In genomic region chr2:29407764-29408163, GRCm38 (mm10) we compare ENCODE assay signal across 16 mouse cellular contexts.
A peak's percentile ranks its signal among the peaks of the same experiment; 100 is the strongest.
DNase-seq lines count a peak whose midpoint lies in the region; ATAC-seq and TF ChIP-seq lines count a peak whose summit lies in the region.
"Had no signal": no experiment of that assay in that cellular context is flagged by ENCODE, and none has a peak within 500 bp of the region (broad histone marks: within the 10 kb centered on the region; RNA-seq: fewer than 3 reads in every experiment).

No protein-coding gene starts in this region.

- no peak overlapping the region for H3K4me2 ChIP-seq in forebrain, embryonic 13.5 days
- H3K4me2 ChIP-seq in intestine, postnatal 0 days (replicated peaks; ENCODE audit: low read depth), result no peak overlapping the region
- no peak overlapping the region for H3K4me2 ChIP-seq in midbrain, embryonic 14.5 days (ENCODE audit: low read length)
- H3K4me2 ChIP-seq: liver, embryonic 13.5 days; neural tube, embryonic 12.5 days had no signal

- no peak overlapping the region for H3K9ac ChIP-seq in forebrain, embryonic 13.5 days
- H3K9ac ChIP-seq in intestine, postnatal 0 days (ENCODE audit: low read depth, low read length), result no peak overlapping the region
- H3K9ac ChIP-seq in midbrain, embryonic 14.5 days (replicated peaks; ENCODE audit: low read length), result no peak overlapping the region
- H3K9ac ChIP-seq: liver, embryonic 13.5 days; neural tube, embryonic 12.5 days had no signal

- H3K27ac ChIP-seq in kidney, adult 2 months (ENCODE audit: insufficient read depth, low read depth, low read length), result no peak overlapping the region
- peak overlapping the region; percentile 74 for H3K27ac ChIP-seq in forebrain, embryonic 13.5 days
- H3K27ac ChIP-seq in intestine, postnatal 0 days (ENCODE audit: low read depth, low read length), result 0 out of 2 replicates have a peak overlapping the region, but pooled peaks have one; percentile 21
- no peak overlapping the region; the same call in 1 of the 2 replicates for H3K27ac ChIP-seq in midbrain, embryonic 14.5 days (replicated peaks; ENCODE audit: low read depth, low read length)
- H3K27ac ChIP-seq: heart, embryonic 10.5 days; liver, embryonic 13.5 days; neural tube, embryonic 12.5 days had no signal

- 50% methylated on average over 7 of the region's 7 CpGs for WGBS in kidney, adult 2 months
- WGBS in forebrain, embryonic 13.5 days, result 49% methylated on average over 7 of the region's 7 CpGs
- 65% methylated on average over 7 of the region's 7 CpGs for WGBS in intestine, postnatal 0 days
- 65% methylated on average over 7 of the region's 7 CpGs for WGBS in midbrain, embryonic 14.5 days

- no peak for TF ChIP-seq CTCF in kidney, adult 2 months (conservative IDR thresholded peaks at IDR 0.05; ENCODE audit: insufficient read depth, insufficient read length, low read depth, low read length)
- TF ChIP-seq CTCF in intestine, postnatal 0 days (IDR thresholded peaks at IDR 0.05; ENCODE audit: low read depth), result no peak

- no peaks in the 10 kb centered on the region for H3K27me3 ChIP-seq in kidney, adult 2 months (replicated peaks; ENCODE audit: control insufficient read depth, insufficient read depth, low read length)
- H3K27me3 ChIP-seq in forebrain, embryonic 13.5 days, result no peaks in the 10 kb centered on the region
- H3K27me3 ChIP-seq in intestine, postnatal 0 days (replicated peaks; ENCODE audit: control insufficient read depth, insufficient read depth, low read length), result no peaks in the 10 kb centered on the region
- H3K27me3 ChIP-seq in midbrain, embryonic 14.5 days (ENCODE audit: control insufficient read depth, insufficient read depth, low read length), result no peaks in the 10 kb centered on the region
- H3K27me3 ChIP-seq: liver, embryonic 13.5 days; neural tube, embryonic 12.5 days had no signal

- H3K4me1 ChIP-seq in kidney, adult 2 months (ENCODE audit: control insufficient read depth, insufficient read depth, low read length), result peaks cover 8% of the 10 kb centered on the region
- peaks cover 55% of the 10 kb centered on the region for H3K4me1 ChIP-seq in forebrain, embryonic 13.5 days
- H3K4me1 ChIP-seq in intestine, postnatal 0 days (replicated peaks; ENCODE audit: control insufficient read depth, insufficient read depth, low read length), result peaks cover 9% of the 10 kb centered on the region; the same call in 1 of the 2 replicates
- H3K4me1 ChIP-seq in midbrain, embryonic 14.5 days (ENCODE audit: control insufficient read depth, insufficient read depth, low read length), result peaks cover 19% of the 10 kb centered on the region; the same call in 1 of the 2 replicates

- no peaks in the 10 kb centered on the region for H3K36me3 ChIP-seq in kidney, adult 2 months (ENCODE audit: control insufficient read depth, insufficient read depth, low read length)
- no peaks in the 10 kb centered on the region for H3K36me3 ChIP-seq in forebrain, embryonic 13.5 days (ENCODE audit: poor library complexity, severe bottlenecking)
- H3K36me3 ChIP-seq in intestine, postnatal 0 days (ENCODE audit: control insufficient read depth, insufficient read depth), result no peaks in the 10 kb centered on the region
- no peaks in the 10 kb centered on the region for H3K36me3 ChIP-seq in midbrain, embryonic 14.5 days (ENCODE audit: control insufficient read depth, insufficient read depth, low read length)
- H3K36me3 ChIP-seq: heart, embryonic 10.5 days; liver, embryonic 13.5 days; neural tube, embryonic 12.5 days had no signal

- TF ChIP-seq POLR2A in kidney, adult 2 months (IDR thresholded peaks at IDR 0.05; ENCODE audit: low read depth, low read length), result no peak

- no peak for ATAC-seq in forebrain, embryonic 13.5 days
- no peak for ATAC-seq in intestine, postnatal 0 days
- ATAC-seq in midbrain, embryonic 14.5 days (ENCODE audit: low FRiP score, low TSS enrichment), result no peak
- no peak for ATAC-seq in CD4-positive, CD25-positive, alpha-beta regulatory T cell, adult 4 months

- peak; percentile 55 for DNase-seq in kidney, adult 2 months
- DNase-seq in kidney, adult 18-20 months, result no peak
- peak; percentile 47 for DNase-seq in midbrain, embryonic 14.5 days
- DNase-seq in natural killer cell, adult 2 months (ENCODE audit: low spot score in 2 of 2), result no peak
- no peak for DNase-seq in thymus, postnatal 36 days
- DNase-seq: adrenal gland, postnatal 10 days; cerebellum, adult 9-10 months; gastrocnemius, postnatal 25 days; liver, embryonic 13.5 days; lung, postnatal 14 days; thymus, adult 2 months had no signal

- H3K9me3 ChIP-seq in forebrain, embryonic 13.5 days (replicated peaks), result no peaks in the 10 kb centered on the region
- no peaks in the 10 kb centered on the region for H3K9me3 ChIP-seq in intestine, postnatal 0 days (ENCODE audit: control insufficient read depth)
- no peaks in the 10 kb centered on the region for H3K9me3 ChIP-seq in midbrain, embryonic 14.5 days (ENCODE audit: control insufficient read depth, low read length)
- H3K9me3 ChIP-seq: heart, embryonic 10.5 days; liver, embryonic 13.5 days; neural tube, embryonic 12.5 days had no signal

- no peak overlapping the region for H3K4me3 ChIP-seq in kidney, adult 2 months (ENCODE audit: insufficient read depth, low read depth, low read length)
- H3K4me3 ChIP-seq in forebrain, embryonic 13.5 days, result no peak overlapping the region
- H3K4me3 ChIP-seq in intestine, postnatal 0 days (ENCODE audit: low read depth, low read length), result no peak overlapping the region
- H3K4me3 ChIP-seq in midbrain, embryonic 14.5 days (replicated peaks; ENCODE audit: low read depth, low read length), result no peak overlapping the region
- H3K4me3 ChIP-seq: heart, embryonic 10.5 days; liver, embryonic 13.5 days; neural tube, embryonic 12.5 days had no signal

Comparison
In these comparisons a context has a peak if more than half of its experiments do, and no peak if none do; other contexts are left out.
1. DNase-seq: peak in kidney, adult 2 months (single experiment) and midbrain, embryonic 14.5 days (single experiment); none in kidney, adult 18-20 months (single experiment), natural killer cell, adult 2 months (0 of 2) and thymus, postnatal 36 days (0 of 2).
2. H3K27ac ChIP-seq: peak in forebrain, embryonic 13.5 days (single experiment) and intestine, postnatal 0 days (single experiment); none in kidney, adult 2 months (single experiment) and midbrain, embryonic 14.5 days (single experiment).